Mouse (Mus musculus) spleen, adult 2 months (tissue): ENCODE data around the gene Inka2. TPM values are rescaled to one million over a fixed set of nuclear protein-coding genes. Genes with fewer than 3 reads are reported as not detected.
"Not testable (repeated sequence)": the region's sequence is repeated elsewhere in the genome, so short reads cannot be mapped to it uniquely, and the experiment has no call there.

Experiments
- DNase-seq, 2 experiments: peaks; one replicate each; pipeline versions ENCODE4 v3.0.0 to v3.0.0-alpha.2; 2012 to 2021; ENCODE audit warnings: low spot score in 2 of 2, low read depth in 1 of 2
- H3K27ac ChIP-seq: fragments of 200-500 bp; 2 replicates; pipeline ENCODE4 v1.5.1; 2012; ENCODE audit warnings: low read length, inconsistent platforms; ENCODE audit not compliant: insufficient read depth
- H3K27me3 ChIP-seq: fragments of 200-500 bp; 2 replicates; pipeline ENCODE4 v1.6.1; 2012; ENCODE audit warnings: mild to moderate bottlenecking, moderate library complexity, low read length, inconsistent platforms; ENCODE audit not compliant: control insufficient read depth, insufficient read depth
- H3K36me3 ChIP-seq: fragments of 200-500 bp; 2 replicates; pipeline ENCODE4 v1.6.1; 2012; ENCODE audit warnings: mild to moderate bottlenecking, low read length, inconsistent platforms; ENCODE audit not compliant: control insufficient read depth, insufficient read depth
- H3K4me1 ChIP-seq: fragments of 200-500 bp; 2 replicates; pipeline ENCODE4 v1.6.1; 2011; ENCODE audit warnings: inconsistent platforms; ENCODE audit not compliant: control insufficient read depth, insufficient read depth, insufficient read length
- H3K4me3 ChIP-seq: fragments of 200-500 bp; 2 replicates; pipeline ENCODE4 v1.5.1; 2011; ENCODE audit warnings: mild to moderate bottlenecking, inconsistent platforms; ENCODE audit not compliant: insufficient read depth, insufficient read length; ENCODE audit errors: extremely low read depth
- CTCF ChIP-seq: fragments of 200-500 bp; IDR thresholded peaks from 2 replicates; pipeline ENCODE4 v1.5.1; 2011; ENCODE audit warnings: mild to moderate bottlenecking, inconsistent platforms; ENCODE audit not compliant: insufficient read depth, insufficient read length, insufficient replicate concordance; ENCODE audit errors: extremely low read depth
- POLR2A ChIP-seq: fragments of 200-500 bp; IDR thresholded peaks from 2 replicates; pipeline ENCODE4 v1.6.1; 2011; ENCODE audit warnings: low read depth, low read length, inconsistent platforms
- WGBS: fragments of 180-500 bp; shearing (Covaris S2); methylation state at CpG from one replicate; pipeline ENCODE4 v1.1.7; 2018; 5-methylcytosine and 5-hydroxymethylcytosine counted together
- polyA plus RNA-seq: library from polyadenylated mRNA; depleted of rRNA; stranded (reverse); fragments of >200 nt; gene quantifications from 2 replicates; pipeline ENCODE4 v1.2.3, GENCODE M21; 2012

Gene Inka2
- polyA plus RNA-seq, 1 experiment: 0.68 TPM

DNA sequence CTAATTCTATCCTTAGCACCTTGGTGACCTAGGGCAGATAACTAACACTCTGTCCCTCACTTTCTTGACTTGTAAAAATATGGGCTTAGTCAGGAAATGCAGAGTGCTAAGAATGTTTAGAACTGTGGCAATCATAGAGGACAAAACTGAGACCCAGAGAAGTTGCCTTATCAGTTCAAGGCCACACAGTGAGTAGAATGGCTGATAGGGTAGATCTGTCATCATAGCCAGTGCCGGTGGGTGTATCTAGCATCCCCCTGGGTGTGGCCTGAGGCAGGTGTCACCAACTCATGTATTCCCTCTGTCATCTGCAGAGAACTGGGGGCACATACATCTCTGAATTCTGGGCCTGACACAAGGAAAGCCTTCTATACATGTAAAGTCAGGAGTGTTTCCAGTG is 6.1 kb upstream of the Inka2 start:
- Histone ChIP-seq H3K4me1 (no peaks in the 10 kb centered on the region), H3K27ac (no peak overlapping the region), H3K4me3 (no peak overlapping the region), H3K27me3 (no peaks in the 10 kb centered on the region), H3K36me3 (no peaks in the 10 kb centered on the region)
- no peak for DNase-seq
- 72% methylated on average over 1 of the region's 1 CpGs for WGBS
- TF ChIP-seq POLR2A: no peak
- TF ChIP-seq CTCF: no peak

- H3K27ac ChIP-seq: no peak overlapping the region
- DNase-seq: no peak
- 84% methylated on average over 3 of the region's 3 CpGs for WGBS
- H3K36me3 ChIP-seq: no peaks in the 10 kb centered on the region
- H3K4me1 ChIP-seq: peaks cover 2% of the 10 kb centered on the region; the same call in 1 of the 2 replicates
- H3K4me3 ChIP-seq: no peak overlapping the region
- H3K27me3 ChIP-seq: no peaks in the 10 kb centered on the region
- TF ChIP-seq POLR2A (no peak), CTCF (no peak)
These were observed 5.0 kb upstream of the Inka2 start for GRCm38 (mm10) chr3:105699241-105699933.

- not testable (repeated sequence) for H3K27ac ChIP-seq, H3K4me3 ChIP-seq, DNase-seq, H3K27me3 ChIP-seq, H3K4me1 ChIP-seq, H3K36me3 ChIP-seq
- WGBS: 48% methylated on average over 1 of the region's 1 CpGs
These were observed 3.6 kb upstream of the Inka2 start for GRCm38 (mm10) chr3:105700786-105701185.

- peaks cover 7% of the 10 kb centered on the region for H3K4me1 ChIP-seq
- H3K27me3 ChIP-seq: no peaks in the 10 kb centered on the region
- H3K4me3 ChIP-seq: no peak overlapping the region
- H3K27ac ChIP-seq: no peak overlapping the region
- no peak for TF ChIP-seq CTCF
- TF ChIP-seq POLR2A: no peak
- H3K36me3 ChIP-seq: no peaks in the 10 kb centered on the region
- 68% methylated on average over 5 of the region's 5 CpGs for WGBS
- no peak for DNase-seq
These were observed 3.0 kb upstream of the Inka2 start for GRCm38 (mm10) chr3:105701399-105701798.

- no peaks in the 10 kb centered on the region for H3K27me3 ChIP-seq
- WGBS: 91% methylated on average over 6 of the region's 6 CpGs
- no peak overlapping the region for H3K27ac ChIP-seq
- H3K4me3 ChIP-seq: no peak overlapping the region
- H3K4me1 ChIP-seq: peaks cover 7% of the 10 kb centered on the region
- DNase-seq: no peak
- no peaks in the 10 kb centered on the region for H3K36me3 ChIP-seq
- TF ChIP-seq POLR2A: no peak
- no peak for TF ChIP-seq CTCF
These were observed 828 bp upstream of the Inka2 start for GRCm38 (mm10) chr3:105703571-105703970.

GRCm38 (mm10) chr3:105705061-105705549 is 706 bp downstream of the Inka2 start:
- DNase-seq: peak in 1 of 2 experiments; percentile 15
- H3K27me3 ChIP-seq: no peaks in the 10 kb centered on the region
- H3K27ac ChIP-seq: no peak overlapping the region
- H3K4me3 ChIP-seq: peak overlapping the region; percentile 75
- H3K4me1 ChIP-seq: peaks cover 7% of the 10 kb centered on the region
- under 1% methylated on average over 28 of the region's 28 CpGs for WGBS
- no peaks in the 10 kb centered on the region for H3K36me3 ChIP-seq
- TF ChIP-seq CTCF (no peak), POLR2A (no peak)

DNA sequence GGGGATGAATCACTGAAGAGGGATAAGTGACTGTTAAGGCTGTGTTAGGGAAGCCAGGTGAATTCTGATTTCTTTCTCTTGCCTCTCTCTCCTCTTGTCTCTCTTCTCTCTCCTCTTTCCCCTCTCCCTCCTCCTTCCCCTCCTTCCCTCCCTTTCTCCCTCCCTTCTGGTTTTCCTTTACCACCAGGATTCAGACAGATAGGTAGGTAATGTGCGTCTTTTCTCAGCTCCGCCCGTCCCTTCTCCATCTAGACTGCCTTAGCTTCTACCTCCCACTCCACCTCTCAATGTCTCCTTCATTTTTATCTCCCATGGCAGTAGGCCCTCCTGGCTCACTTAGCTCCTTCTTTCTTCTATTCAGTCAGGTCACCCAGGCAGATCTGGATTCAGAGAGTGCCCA is 1.2 kb downstream of the Inka2 start:
- TF ChIP-seq CTCF: no peak
- no peak for TF ChIP-seq POLR2A
- 58% methylated on average over 3 of the region's 3 CpGs for WGBS
- Histone ChIP-seq H3K27me3 (no peaks in the 10 kb centered on the region), H3K4me1 (peaks cover 7% of the 10 kb centered on the region), H3K4me3 (peak overlapping the region; percentile 75; the same call in 1 of the 2 replicates), H3K36me3 (no peaks in the 10 kb centered on the region), H3K27ac (no peak overlapping the region)
- no peak for DNase-seq
